Mouse (Mus musculus) E14TG2a.4 (cell line): ENCODE results near the gene Ahctf1.

ENCODE experiments used
- CTCF ChIP-seq: conservative IDR thresholded peaks from 2 replicates; pipeline ENCODE4 v1.5.1; 2014; ENCODE audit warnings: low read length
- POU5F1 ChIP-seq: IDR thresholded peaks from 2 replicates; pipeline ENCODE4 v1.6.1; 2014; ENCODE audit warnings: low read length, borderline replicate concordance

DNA sequence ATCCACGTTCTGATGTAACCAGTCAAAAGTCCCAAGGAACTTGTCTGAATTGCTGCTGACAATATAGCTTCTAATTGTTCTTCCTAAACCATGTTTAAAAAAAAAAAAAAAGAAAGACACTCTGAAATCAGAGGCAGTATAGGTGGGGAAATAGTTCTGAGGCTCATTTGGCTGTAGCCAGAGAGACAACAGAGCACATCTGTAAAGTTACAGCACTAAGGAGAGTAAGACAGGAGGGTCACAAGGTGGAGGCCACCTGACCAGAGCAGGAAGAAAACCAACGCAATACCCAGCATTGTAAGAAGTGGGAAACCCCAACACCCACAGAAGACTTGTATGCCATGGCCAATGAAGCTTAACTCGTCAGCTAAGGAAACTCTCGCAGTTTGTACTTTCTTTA is 19.4 kb downstream of the Ahctf1 start:
- TF ChIP-seq CTCF (no peak), POU5F1 (no peak)
